Mouse (Mus musculus) retina, adult 2 months (tissue): Measurements from ENCODE around the gene 4930404H24Rik.

Experiments
- DNase-seq: peaks from one replicate; pipeline ENCODE4 v3.0.0-alpha.2; 2012; ENCODE audit warnings: low read depth, low spot score

The 4930404H24Rik gene

DNA sequence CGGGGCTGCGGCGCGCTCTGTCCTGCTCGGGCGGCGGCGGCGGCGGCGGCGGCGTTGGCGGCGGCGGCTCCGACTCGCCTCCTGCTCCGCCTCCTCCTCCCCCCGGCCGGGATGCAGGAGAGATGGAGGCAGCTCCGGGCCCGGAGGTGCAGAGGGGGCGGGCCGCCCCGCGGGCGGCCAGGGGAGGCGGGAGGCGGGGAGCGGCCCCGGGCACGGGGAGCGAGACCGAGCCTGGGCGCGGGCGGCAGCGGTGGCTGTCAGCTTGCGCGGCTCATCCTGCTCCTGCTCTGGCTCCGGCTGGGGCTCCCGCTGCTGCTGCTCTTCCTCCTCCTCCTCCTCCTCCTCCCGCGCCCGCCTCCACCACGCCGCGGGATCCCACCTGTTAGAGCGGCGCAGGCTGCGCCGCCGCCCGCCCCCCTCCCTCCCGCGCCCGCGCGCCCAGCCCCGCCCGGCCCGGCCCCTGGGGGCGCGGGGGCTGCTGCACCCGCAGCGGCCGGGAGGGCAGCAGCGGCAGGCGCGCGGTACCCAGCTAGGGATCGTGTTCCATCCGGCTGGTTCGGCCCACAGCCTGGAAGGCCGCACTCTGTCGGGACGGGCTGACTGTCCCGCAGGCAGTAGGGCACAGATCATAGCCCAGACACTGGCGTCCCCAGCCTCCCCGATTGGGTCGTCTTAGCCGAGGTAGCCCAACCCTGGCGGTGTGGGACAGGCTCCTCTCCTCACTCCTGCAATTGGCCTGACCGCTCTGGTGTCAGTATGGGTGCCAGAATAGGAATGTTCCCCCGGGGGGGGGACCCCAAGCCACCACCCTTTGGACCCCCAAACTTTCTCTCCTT is 37.6 kb downstream of the 4930404H24Rik start, which contains the start of gene Nol4l:
Gene Nol4l (minus strand): TSS at position 41 of the 836 bp plus-strand sequence.
- DNase-seq, result no peak

DNA sequence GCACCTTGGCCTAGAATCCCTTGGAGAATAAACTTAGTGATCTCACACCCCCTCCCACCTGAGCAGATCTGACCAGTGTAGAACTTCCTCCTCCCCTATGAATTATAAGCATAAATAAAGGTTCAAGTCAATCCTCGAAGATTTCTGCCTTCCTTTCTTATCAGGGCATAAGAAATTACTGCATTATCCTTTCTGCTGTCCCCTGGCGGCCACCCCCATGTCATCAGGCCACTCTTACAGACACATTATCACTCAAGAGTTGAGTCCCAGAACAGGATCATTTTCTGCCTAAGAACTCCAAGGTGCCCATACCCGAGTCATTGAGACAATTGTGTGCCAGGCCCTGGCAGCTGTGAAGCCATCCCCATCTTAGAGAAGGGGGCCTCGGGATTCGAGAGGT is 38.4 kb downstream of the 4930404H24Rik start:
- DNase-seq, result no peak

DNA sequence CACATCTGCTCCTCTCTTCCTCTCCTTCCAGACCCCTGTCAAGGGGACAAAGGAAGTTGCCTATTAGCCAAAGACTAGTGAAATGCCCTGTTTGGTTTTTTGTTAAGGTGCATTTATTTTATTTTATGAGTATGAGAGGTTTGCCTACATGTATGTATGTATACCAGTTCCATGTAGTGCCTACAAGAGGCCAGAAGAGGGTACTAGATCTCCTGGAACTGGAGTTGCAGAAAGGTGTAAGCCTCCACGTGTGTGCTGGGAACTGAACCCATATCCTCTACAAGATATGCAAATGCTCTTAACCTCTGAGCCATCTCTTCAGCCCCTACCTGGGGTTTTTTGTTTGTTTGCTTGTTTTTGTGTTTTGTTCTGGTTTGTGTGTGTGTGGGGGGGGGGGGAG is 41.4 kb downstream of the 4930404H24Rik start:
- DNase-seq, result no peak

DNA sequence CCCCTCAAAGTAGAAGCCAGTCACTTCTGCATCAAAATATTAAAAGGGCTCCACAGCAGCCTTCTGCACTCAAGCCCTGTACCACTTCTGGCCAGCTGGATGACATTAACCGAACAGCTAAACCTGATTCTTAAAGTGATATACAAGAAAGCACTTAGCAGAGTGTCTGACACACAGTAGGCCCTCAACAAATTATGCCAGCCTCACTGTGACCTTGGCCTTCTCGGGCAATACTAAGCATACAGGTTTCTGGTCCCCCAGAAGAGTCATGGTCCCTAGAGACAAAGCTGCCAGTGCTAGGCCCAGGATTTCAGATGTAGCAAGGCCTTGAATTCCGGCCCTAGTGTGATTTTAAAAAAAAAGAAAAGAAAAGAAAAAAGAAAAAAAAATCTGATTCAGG is 46.3 kb downstream of the 4930404H24Rik start:
- DNase-seq, result no peak

DNA sequence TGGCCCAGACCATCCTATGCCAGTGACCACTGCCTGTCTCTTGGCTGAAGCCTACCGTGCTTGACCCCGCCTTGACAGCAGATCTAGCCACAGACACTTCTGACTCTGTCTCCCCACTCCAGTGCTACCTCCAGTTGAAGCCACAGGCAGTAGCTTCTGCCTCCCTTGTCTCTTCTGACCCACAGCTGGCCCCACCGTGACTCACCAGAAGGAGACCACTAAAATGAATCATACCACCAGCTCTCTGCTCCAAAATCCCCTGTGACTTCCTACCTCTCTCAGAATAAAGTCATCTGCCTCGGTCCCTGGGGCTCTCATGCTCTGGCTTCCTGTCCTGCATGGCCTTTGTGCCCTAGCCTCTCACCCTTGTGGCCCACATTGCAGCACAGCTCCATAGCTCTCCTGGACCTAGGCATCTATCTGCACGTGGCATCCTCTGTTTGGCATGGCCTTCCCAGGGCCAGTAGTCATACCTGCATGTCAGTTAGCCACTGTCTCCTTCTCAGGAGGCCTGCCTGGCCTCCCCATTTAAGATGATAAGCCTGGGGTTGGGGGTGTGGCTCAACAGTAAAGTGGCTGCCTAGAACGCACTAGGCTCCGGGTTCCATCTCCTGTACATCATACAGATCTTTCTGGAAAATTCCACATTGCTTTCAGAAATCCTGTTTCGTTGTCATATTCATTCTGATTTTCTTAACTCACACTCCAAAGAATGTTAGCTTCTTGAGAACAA is 50.5 kb downstream of the 4930404H24Rik start:
- no peak for DNase-seq
